Mouse (Mus musculus) erythroblast, embryonic 14.5 days (primary cell): ENCODE measurements around the gene Tnnt2.

Experiments used
- GATA1 ChIP-seq: IDR thresholded peaks from 2 replicates; pipeline ENCODE4 v1.6.1; 2012; ENCODE audit warnings: low read length, inconsistent platforms, mixed read lengths
- TAL1 ChIP-seq: IDR thresholded peaks from 3 replicates; pipeline ENCODE4 v1.6.1; 2012; ENCODE audit warnings: low read length, inconsistent platforms, mixed read lengths

DNA sequence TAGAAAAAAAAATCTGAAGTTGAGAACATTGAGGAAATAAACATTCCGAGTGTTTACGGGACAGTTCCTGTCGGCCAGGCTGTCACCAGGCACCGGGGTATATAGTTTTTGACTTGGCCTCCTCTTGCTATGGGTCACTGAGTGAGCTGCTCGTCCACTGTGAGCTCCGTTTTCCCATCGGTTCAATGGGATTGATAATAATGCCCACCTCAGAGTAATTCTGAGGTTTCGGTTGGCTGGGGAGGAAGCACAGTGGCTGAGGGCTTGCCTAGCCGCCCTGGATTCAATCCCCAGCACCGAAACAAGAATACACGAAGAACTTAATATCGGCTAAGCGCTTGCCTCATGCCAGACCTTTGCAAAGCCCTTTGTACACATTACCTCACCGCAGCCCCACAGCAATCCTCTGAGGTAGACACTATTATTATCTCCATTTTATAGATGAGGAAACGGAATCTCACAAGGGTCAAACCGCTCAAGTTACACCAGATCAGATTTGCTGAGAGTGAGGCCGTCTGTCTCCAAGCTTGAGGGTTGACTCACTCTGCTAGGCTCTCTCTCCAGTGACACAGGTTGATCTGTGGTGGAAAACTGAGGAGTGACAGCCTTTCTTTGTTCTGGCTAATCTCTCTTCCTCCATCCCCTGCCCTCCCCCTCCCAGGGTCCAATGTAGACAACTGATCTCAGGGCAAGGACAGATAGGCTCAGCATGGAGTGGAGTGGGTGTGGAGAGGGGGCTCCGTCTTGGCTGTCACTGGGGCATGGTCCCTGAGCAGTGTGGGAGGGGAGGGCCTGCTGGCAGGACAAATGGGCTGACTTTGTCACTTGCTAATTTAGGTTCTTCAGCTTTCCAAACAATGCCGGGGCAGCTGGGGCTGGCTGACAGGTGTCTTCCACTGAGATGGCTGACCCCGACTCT lies 41.7 kb upstream of the Tnnt2 start:
- TF ChIP-seq GATA1 (no peak), TAL1 (no peak)
